Mouse (Mus musculus) bone marrow macrophage, adult 2 months (primary cell): ENCODE results near the gene Plppr5.

Source experiments
- CTCF ChIP-seq: IDR thresholded peaks from 2 replicates; pipeline ENCODE4 v1.5.1; 2012; ENCODE audit warnings: low read depth, mild to moderate bottlenecking, low read length, moderate library complexity
- POLR2A ChIP-seq: IDR thresholded peaks from 2 replicates; pipeline ENCODE4 v1.6.1; 2012; ENCODE audit warnings: mild to moderate bottlenecking, low read depth, low read length, borderline replicate concordance

DNA sequence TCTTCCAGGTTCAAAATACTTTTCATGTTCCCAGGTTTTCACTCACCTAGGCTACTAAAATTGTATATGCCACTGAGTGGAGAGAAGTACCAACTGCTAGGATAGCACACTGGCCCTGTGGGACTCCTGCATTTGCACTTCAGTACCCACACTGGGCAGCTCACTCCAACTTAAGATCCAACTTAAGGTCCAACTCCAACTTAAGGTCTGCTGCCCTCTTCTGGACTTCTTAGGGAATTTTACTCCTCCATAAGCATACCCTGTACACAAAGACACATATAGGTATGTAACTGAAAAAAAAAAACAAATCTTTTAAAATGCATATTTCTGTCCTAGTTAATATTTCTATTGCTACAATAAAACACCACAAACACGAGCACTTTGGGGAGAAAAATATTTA, 153.5 kb downstream of the Plppr5 start:
- TF ChIP-seq CTCF (no peak), POLR2A (no peak)
